Mouse (Mus musculus): Measurements from ENCODE around the gene Gm39115.

The Gm39115 gene

DNA sequence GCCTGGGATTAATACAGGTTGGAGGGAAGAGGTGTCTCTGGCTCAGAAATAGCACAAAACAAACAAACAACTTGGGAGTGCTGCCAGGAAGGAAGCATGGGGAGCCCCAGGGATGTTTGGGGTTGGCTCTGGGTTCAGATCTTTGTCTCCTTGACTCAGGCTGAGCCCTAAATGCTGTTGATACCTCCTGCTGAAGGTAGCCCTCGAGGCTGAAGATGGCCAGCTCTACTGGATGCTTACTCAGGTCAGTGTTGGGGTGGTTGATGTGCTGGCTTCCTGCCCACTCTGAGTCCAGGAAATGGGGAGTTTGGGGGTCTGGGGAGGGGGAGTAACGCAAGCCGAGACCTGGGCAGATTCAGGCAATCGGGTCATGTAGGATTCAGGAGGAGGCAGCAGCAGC lies 39.1 kb downstream of the Gm39115 start:
- no peak for DNase-seq (ENCODE audit: extremely low spot score, low read depth, low spot score)

DNA sequence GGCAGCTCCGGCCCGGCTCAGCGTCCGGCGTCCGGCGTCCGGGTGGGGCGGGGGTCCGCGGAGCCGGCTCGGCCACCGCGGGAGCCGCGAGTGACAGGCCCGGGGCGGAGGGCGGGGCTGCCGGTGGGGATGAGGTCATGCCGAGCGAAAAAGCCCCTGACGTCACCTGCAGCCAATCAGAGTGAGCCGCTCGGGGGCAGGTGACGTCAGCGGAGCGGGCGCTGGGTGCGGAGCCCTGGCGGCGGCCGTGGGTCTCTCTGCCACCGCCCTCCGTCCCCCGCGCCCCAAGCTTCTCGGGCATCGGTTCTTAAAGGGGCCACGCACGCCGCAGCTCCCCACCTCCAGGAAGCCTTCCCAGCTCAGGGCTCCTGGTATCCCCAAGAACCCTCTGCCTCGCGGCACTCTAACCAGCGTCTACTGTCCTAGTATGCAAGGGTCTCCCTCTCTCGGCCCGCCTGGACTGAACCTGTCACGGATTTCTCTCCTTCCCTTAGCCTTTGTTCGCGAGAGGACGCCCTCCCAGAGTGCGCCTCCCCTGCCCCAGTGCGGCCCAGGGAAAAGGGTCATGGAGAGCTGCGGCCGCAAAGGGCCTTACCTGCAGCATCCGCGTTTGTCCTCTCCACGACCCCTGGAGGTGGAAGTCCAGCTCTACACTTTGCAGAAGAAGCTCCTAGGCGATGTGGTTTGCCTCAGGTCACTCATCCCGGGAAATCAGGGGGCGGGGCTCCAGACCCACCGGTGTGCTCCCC lies 40.5 kb downstream of the Gm39115 start, which contains the start of gene Dusp8:
TSS of gene Dusp8 (minus strand) at position 661 of the 749 bp plus-strand sequence.
- DNase-seq (ENCODE audit: extremely low spot score, low read depth, low spot score) = peak; percentile 31

DNA sequence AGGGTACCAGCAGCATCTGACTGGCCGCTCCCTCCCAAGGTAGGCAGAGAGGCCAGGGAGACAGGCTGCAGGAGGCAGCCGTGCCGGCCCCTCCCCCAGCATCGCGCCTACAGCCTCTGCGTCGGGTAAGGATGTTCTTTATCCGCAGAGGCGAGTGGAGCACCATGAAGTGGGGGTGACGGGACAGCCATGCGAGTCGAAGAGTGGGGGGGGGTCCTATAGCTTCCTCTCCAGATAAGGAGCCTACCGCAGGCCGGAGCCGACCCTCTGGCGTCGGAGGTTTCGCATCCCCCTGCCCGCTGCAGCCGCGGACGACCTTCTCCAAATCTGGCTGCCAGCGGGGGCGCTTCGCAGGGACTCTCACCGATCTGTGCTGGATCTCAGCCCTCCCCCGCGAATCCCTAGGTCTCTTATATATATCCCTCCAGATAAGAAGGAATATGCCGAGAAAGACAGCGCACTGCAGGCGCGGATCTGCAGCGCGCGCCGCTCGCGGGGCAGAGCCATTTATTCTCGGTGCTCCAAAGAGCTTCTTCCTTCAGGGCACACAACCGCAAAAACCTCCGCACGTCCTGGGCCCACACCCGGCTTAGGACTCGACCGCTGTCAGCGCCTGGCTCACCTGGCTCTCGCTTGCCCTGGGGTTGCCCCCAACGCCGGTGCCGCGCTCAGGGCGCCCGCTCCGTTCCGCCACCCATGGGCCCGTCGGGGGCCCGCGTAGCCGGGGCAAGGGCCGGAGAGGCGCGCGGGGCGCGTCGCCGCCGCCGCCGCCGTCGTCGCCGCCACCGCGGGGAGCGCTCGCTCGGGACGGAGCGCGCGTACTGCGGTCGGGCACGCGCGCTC lies 41.3 kb downstream of the Gm39115 start:
- DNase-seq (ENCODE audit: extremely low spot score, low read depth, low spot score) = no peak

DNA sequence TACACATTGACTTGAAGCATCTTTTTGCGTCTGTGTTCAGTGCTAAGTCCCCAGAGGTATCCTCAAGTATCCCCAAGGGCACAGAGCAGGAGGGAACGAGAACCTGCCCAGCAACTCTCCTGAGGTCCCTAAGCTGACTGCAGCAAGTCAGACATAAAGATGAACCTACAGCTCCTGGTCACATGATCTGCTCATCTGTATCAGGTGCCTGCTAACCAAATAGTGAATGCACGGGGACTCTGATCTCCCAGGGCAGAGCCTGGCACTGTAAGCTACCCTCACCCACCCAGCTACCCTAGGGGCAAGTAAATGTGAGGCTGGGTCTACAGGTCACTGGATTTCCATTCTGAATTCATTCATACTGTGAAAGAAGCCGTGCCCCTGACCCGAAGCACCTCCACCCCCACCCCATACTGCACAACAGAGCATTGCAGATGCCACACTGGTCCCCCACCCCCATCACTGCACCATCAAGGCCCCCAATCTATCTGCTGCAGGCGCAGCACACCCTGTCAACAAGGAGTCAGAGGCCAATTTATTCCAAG lies 42.1 kb downstream of the Gm39115 start:
- DNase-seq (ENCODE audit: extremely low spot score, low read depth, low spot score) = no peak

DNA sequence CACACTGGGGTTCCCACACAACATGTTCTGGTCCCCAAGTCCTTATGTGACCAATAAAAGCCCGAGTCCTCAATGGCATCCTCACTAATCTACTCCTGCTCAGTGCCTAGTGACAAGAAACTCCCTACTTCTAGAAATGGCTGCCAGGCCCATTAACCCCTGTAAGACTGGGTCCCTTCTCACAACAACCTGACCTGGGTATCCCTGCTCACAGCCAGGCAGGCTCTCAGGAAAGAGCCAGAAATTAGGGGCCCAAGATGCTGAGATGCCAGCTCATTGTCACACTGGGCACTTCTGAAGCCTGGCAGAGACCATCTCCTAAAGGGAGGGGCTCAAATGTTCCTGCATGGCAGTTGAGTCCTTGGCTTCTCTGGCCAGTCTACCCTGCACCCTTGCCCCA lies 42.8 kb downstream of the Gm39115 start:
- DNase-seq (ENCODE audit: extremely low spot score, low read depth, low spot score) = no peak

DNA sequence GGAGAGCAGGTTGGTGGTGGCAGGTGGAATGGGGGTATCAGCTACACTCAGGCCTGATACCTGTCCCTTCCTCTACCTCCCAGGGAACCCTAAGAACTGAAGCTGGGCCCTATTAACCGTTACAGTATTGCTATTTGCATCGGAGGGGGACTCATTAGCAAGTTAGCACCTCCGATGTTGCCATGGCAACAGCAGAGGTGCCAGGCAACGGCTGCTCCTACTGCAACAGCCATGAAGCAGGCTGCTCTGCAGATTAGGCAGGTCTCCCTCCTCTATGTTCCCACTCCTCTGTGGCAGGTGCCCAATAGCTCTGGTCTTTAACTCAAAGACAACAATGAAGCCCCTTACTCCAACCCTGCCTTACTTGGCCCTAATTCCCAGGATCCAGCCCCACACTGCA lies 44.0 kb downstream of the Gm39115 start:
- no peak for DNase-seq (ENCODE audit: extremely low spot score, low read depth, low spot score)

DNA sequence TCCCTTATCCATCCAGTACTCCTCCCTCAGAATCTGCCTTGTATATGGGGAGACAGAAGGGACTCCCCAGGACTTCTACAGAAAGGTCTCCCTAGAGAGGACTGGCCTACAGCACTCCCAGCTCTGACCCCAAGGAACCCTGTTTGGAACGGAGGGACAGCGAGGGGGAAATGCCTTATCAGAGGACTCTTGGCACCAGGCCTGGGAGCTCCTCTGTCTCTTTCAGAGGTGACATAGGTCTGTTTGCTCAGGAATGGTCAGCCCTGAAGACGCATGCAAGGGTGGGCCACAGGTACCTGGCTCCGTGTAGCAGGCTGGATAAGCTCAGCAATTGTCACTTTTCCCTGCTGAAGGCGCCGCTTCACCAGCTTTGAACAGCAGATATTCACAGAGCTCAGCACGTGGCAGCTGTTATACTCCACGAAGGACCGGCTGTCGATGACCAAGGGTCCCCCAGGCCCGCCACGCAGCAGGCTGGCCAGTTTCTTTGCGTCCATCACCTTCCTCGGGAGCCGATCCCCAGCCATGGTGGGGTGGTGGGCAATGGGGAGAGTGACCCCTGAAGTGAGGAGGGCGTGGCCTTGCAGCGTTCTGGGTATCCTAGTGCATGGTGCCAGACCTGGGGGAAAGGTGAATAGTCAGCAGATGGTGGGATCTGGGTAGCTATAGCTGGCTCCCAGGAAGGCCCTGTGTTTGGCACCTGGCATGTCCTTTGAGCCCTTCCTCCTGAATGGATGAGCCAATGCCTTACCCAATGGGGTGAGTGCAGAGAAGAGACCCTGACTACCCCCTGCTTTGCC lies 46.0 kb downstream of the Gm39115 start:
- DNase-seq (ENCODE audit: extremely low spot score, low read depth, low spot score) = no peak

DNA sequence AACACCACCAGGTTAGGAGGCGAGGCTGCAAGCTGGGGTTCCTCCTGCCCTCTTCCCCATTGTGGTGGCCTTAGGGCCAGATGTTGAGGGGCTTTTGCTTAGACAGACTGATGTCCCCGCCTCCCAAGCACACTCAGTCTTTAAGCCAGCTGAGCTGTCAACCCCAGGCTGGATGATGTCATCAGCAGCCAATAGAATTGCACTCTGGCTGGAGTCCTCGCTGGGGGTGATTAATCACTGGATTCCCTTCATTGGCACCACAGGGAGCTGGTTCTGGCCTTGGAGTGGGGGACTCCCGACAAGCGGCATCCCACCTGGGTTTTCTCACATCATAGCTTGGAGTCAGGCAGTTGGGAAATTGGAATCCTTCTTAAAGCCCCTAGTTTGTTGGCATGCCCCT lies 46.9 kb downstream of the Gm39115 start:
- no peak for DNase-seq (ENCODE audit: extremely low spot score, low read depth, low spot score)

DNA sequence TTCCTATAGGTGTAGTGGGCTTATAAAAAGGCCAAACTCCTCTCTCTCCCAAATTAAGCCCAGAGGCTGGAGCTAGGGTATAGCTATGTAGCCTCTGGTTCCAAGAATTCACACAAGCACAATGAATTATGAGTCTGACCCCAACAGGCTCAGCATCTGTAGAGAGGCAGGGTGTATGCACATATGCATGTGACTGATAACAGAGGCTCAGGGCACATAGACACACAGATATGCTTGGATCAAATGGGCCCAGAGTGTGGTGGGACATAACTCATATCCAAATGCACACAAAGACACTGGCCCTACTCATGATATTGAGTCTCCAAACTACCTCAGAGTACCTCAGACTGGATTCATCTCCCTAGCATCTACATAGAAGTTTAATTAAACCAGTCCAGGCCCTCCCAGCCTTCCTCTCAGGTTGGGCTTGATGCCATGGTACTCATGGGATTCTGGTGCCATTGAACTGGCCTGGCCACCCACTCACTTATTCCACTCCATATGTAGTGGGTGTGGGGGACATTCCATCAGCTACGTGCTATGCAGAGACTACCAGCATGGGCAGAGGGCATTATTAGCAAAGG lies 48.7 kb downstream of the Gm39115 start:
- DNase-seq (ENCODE audit: extremely low spot score, low read depth, low spot score) = no peak

DNA sequence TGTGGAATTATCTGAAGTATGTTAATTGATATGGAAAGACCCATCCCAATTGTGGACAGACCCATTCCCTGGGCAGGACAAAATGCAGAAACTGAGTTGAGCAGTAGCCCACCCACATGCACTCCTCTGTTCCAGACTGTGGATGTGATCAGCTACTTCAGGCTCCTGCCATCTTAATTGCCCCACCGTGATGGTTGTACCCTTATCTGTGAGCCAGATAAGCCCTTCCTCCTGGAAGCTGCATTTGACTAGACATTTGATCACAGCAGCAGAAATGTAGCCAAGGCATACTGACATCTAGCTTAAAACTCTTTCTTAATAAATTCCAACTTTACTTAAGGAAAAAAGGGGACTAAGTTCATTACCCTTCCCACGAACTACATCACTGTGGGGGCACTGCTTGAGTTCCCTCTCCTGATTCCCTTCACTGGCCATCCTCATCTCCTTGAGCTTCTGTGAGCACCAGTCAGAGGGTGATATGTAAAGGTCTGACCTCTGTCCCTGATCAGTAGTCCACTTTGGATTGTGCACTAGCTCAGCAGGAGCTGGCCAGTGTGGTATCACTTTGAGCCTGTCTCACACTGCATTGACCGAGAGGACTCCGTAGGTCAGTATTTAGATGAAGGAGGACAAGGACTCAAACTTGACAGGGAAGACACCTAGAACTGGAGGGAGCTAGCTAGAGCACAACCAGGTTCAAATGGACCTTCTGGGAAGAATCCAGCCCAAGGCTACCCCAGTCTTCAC lies 49.5 kb downstream of the Gm39115 start:
- DNase-seq (ENCODE audit: extremely low spot score, low read depth, low spot score) = no peak
